Mouse (Mus musculus): ENCODE measurements around the gene Matn3.

GRCm38 (mm10) chr12:8993231-8993630 is 45.5 kb downstream of the Matn3 start:
- TF ChIP-seq CTCF (IDR thresholded peaks at IDR 0.05; ENCODE audit: low read depth) = no peak
- no peak for TF ChIP-seq EP300 (IDR thresholded peaks at IDR 0.05; ENCODE audit: low read depth)
